Mouse (Mus musculus) lung, postnatal 0 days (tissue): ENCODE results near the gene 2310046K23Rik. TPM values are rescaled to one million over a fixed set of nuclear protein-coding genes. Genes with fewer than 3 reads are reported as not detected.
A peak's percentile ranks its signal among the peaks of the same experiment; 100 is the strongest.
"Not testable (repeated sequence)": the region's sequence is repeated elsewhere in the genome, so short reads cannot be mapped to it uniquely, and the experiment has no call there.

Experiments
- ATAC-seq: fragments of 200-750 bp; cut with Nextera tagmentation; 2 replicates; pipeline ENCODE4 v1.8.0; 2017; ENCODE audit warnings: moderate library complexity
- DNase-seq: peaks from one replicate; pipeline ENCODE4 v3.0.0-alpha.2; 2016; ENCODE audit warnings: low spot score
- H3K27ac ChIP-seq: fragments of 300-500 bp; sonication (generic); 2 replicates; pipeline ENCODE4 v1.5.1; 2014; ENCODE audit warnings: antibody characterized with exemption, mild to moderate bottlenecking, low read length, mixed read lengths
- H3K27me3 ChIP-seq: fragments of 300-500 bp; sonication (generic); replicated peaks from 2 replicates; pipeline ENCODE4 v1.6.1; 2014; ENCODE audit warnings: low read length, mixed read lengths; ENCODE audit not compliant: insufficient read depth
- H3K36me3 ChIP-seq: fragments of 300-500 bp; sonication (generic); 2 replicates; pipeline ENCODE4 v1.6.1; 2014; ENCODE audit warnings: low read length, mixed read lengths; ENCODE audit not compliant: insufficient read depth
- H3K4me1 ChIP-seq: fragments of 300-500 bp; sonication (generic); 2 replicates; pipeline ENCODE4 v1.6.1; 2014; ENCODE audit warnings: antibody characterized with exemption, low read depth, low read length, mixed read lengths; ENCODE audit not compliant: insufficient read depth
- H3K4me2 ChIP-seq: fragments of 300-500 bp; sonication (generic); replicated peaks from 2 replicates; pipeline ENCODE4 v1.6.1; 2014; ENCODE audit warnings: low read depth, mild to moderate bottlenecking, low read length, moderate library complexity, mixed read lengths
- H3K4me3 ChIP-seq: fragments of 300-500 bp; sonication (generic); 2 replicates; pipeline ENCODE4 v1.5.1; 2014; ENCODE audit warnings: low read depth, low read length
- H3K9ac ChIP-seq: fragments of 300-500 bp; sonication (generic); replicated peaks from 2 replicates; pipeline ENCODE4 v1.6.1; 2014; ENCODE audit warnings: low read depth, mild to moderate bottlenecking
- H3K9me3 ChIP-seq: fragments of 300-500 bp; sonication (generic); 2 replicates; pipeline ENCODE4 v1.6.1; 2016; ENCODE audit warnings: low read length, mixed read lengths
- CTCF ChIP-seq: IDR thresholded peaks from 2 replicates; pipeline ENCODE4 v1.5.1; 2016; ENCODE audit warnings: antibody characterized with exemption, mild to moderate bottlenecking
- EP300 ChIP-seq: IDR thresholded peaks from 2 replicates; pipeline ENCODE4 v1.6.1; 2016; ENCODE audit warnings: antibody characterized with exemption, mild to moderate bottlenecking, control low read depth
- WGBS: fragments of 180-500 bp; shearing (Covaris S2); extraction: QIAGEN DNeasy Blood & Tissue Kit; methylation state at CpG from one replicate; pipeline ENCODE4 v1.1.7; 2014; 5-methylcytosine and 5-hydroxymethylcytosine counted together
- polyA plus RNA-seq: library from polyadenylated mRNA; unstranded; fragments of >200 nt; fragmentation: Nextera tagmentation; extraction: Ambion mirVana; gene quantifications from 2 replicates; pipeline ENCODE4 v1.2.1, GENCODE M21; 2015

The 2310046K23Rik gene
- polyA plus RNA-seq, 1 experiment from 2014 or later, result not detected

- TF ChIP-seq EP300 (peak; percentile 86), CTCF (no peak)
- H3K4me3 ChIP-seq, result no peak overlapping the region
- H3K9me3 ChIP-seq, result no peaks in the 10 kb centered on the region
- 52% methylated on average over 2 of the region's 2 CpGs for WGBS
- H3K36me3 ChIP-seq, result no peaks in the 10 kb centered on the region
- H3K27me3 ChIP-seq, result no peaks in the 10 kb centered on the region
- peak; percentile 73 for ATAC-seq
- H3K4me1 ChIP-seq, result no peaks in the 10 kb centered on the region
- DNase-seq, result peak; percentile 57
- H3K27ac ChIP-seq, result no peak overlapping the region
- no peak overlapping the region for H3K4me2 ChIP-seq
- H3K9ac ChIP-seq, result no peak overlapping the region
Observed at GRCm38 (mm10) chr3:92568752-92569151, 34.4 kb upstream of the 2310046K23Rik start.

DNA sequence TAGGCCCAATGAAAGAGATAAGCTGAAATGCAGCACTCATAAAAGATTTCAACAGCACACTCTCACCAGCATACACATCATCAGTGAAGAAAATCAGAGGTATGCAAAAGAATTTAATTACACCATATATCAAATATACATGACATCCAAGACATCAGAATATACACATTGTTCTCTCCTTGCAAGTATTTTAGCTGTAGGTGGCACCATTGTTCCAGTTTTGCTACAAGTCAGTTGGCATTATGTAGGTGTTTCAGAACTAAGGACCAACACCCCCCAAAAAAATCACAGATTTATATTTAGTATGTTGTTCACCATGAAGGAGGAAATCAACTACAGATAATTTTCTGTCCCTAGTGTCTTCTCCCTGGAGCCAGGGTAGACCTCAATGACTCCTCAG is 31.1 kb upstream of the 2310046K23Rik start:
- Histone ChIP-seq H3K4me3 (no peak overlapping the region), H3K27me3 (no peaks in the 10 kb centered on the region), H3K36me3 (no peaks in the 10 kb centered on the region), H3K9ac (no peak overlapping the region), H3K27ac (no peak overlapping the region), H3K9me3 (no peaks in the 10 kb centered on the region), H3K4me1 (no peaks in the 10 kb centered on the region), H3K4me2 (no peak overlapping the region)
- ATAC-seq (no peak), DNase-seq (peak; percentile 20)
- peak; percentile 56 for TF ChIP-seq CTCF
- TF ChIP-seq EP300, result no peak

DNA sequence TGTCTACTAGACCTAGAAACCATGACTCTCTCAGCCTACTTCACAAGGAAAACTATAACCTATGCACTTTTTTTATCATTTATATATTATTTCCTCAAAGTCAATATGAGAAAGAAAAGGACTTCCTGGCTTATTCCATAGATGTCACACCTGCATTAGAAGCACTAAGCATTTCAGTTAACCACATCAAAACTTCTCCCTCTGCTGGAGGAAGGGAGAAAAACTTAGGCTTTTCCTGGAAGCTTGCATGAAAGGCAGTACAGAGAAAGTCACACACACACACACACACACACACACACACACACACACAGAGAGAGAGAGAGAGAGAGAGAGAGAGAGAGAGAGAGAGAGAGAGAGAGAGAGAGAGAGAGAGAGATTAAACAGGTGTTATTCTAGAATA is 22.0 kb downstream of the 2310046K23Rik start:
- Histone ChIP-seq H3K27me3 (no peaks in the 10 kb centered on the region), H3K4me1 (no peaks in the 10 kb centered on the region), H3K9ac (no peak overlapping the region), H3K9me3 (no peaks in the 10 kb centered on the region), H3K36me3 (no peaks in the 10 kb centered on the region), H3K4me2 (no peak overlapping the region), H3K27ac (no peak overlapping the region), H3K4me3 (no peak overlapping the region)
- ATAC-seq (no peak), DNase-seq (peak; percentile 22)
- peak; percentile 44 for TF ChIP-seq CTCF
- TF ChIP-seq EP300, result no peak

- ATAC-seq, result peak; percentile 52; the same call in 1 of the 2 replicates
Observed at GRCm38 (mm10) chr3:92510786-92511185, 23.5 kb downstream of the 2310046K23Rik start.

DNA sequence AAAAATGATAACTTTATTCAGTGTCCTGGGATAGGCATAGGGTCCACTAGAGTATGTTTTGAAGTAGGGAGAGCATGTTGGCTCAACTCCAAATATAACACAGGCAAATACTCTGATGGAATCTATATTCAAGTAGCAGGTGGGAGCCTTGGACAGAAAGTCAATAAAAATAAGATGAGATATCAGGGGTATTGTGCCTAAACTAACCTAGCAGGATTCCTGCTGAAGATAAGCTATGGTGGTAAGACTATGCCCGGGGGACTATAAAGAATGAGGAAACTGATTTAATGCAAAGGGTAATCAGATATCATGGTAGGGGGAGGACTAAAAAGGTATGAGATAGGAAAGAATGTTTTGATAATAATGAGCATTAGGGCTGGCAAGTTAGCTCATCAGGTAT is 26.1 kb downstream of the 2310046K23Rik start:
- Histone ChIP-seq H3K4me1 (no peaks in the 10 kb centered on the region), H3K27ac (no peak overlapping the region), H3K36me3 (no peaks in the 10 kb centered on the region), H3K9me3 (no peaks in the 10 kb centered on the region), H3K9ac (no peak overlapping the region), H3K27me3 (no peaks in the 10 kb centered on the region), H3K4me3 (no peak overlapping the region), H3K4me2 (no peak overlapping the region)
- WGBS, result 64% methylated on average over 1 of the region's 1 CpGs
- TF ChIP-seq EP300 (no peak), CTCF (no peak)
- no peak for ATAC-seq
- no peak for DNase-seq

More at GRCm38 (mm10) chr3:92510786-92511185, 23.5 kb downstream of the 2310046K23Rik start:
- H3K36me3 ChIP-seq, result no peaks in the 10 kb centered on the region
- no peaks in the 10 kb centered on the region for H3K4me1 ChIP-seq
- no peak overlapping the region for H3K4me3 ChIP-seq
- H3K9ac ChIP-seq, result no peak overlapping the region
- H3K27ac ChIP-seq, result no peak overlapping the region
- no peak overlapping the region for H3K4me2 ChIP-seq
- no peaks in the 10 kb centered on the region for H3K27me3 ChIP-seq
- no peaks in the 10 kb centered on the region for H3K9me3 ChIP-seq
- peak; percentile 63 for DNase-seq
- TF ChIP-seq EP300 (no peak), CTCF (peak; percentile 75)

DNA sequence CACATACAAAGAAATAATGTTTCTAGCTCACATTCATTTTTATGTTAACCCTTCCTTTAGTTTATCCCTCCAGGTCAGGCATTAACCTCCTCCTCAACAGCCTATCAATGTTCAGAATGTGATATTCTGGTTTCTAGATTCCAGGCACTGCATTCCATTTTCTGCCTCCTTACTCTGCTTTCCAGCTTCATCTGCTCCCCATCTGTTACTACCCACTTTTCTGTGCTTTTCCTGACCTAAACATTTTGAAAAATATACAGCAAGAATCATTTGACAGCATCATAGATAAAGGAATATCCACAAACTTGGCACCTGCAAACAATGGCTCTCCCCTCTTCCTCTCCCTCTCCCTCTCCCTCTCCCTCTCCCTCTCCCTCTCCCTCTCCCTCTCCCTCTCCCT is 30.8 kb downstream of the 2310046K23Rik start:
- no peak for DNase-seq
- TF ChIP-seq EP300 (no peak), CTCF (no peak)
- Histone ChIP-seq H3K4me2 (no peak overlapping the region), H3K27ac (no peak overlapping the region), H3K36me3 (no peaks in the 10 kb centered on the region), H3K9me3 (no peaks in the 10 kb centered on the region), H3K27me3 (no peaks in the 10 kb centered on the region), H3K4me1 (no peaks in the 10 kb centered on the region), H3K9ac (no peak overlapping the region), H3K4me3 (no peak overlapping the region)
- ATAC-seq, result no peak

GRCm38 (mm10) chr3:92500393-92500792 is 33.9 kb downstream of the 2310046K23Rik start, which contains the start of gene Sprr4:
TSS of gene Sprr4 (minus strand) at chr3:92500493.
- no peak within 1 kb of the TSS for H3K9ac ChIP-seq
- no peaks in the 10 kb centered on the region for H3K36me3 ChIP-seq
- H3K27ac ChIP-seq, result no peak within 1 kb of the TSS
- no peaks in the 10 kb centered on the region for H3K27me3 ChIP-seq
- no peaks in the 10 kb centered on the region for H3K4me1 ChIP-seq
- H3K4me2 ChIP-seq, result no peak within 1 kb of the TSS
- DNase-seq (no peak), ATAC-seq (no peak)
- no peak within 1 kb of the TSS for H3K4me3 ChIP-seq
- H3K9me3 ChIP-seq, result no peaks in the 10 kb centered on the region
- 91% methylated on average over 1 of the region's 1 CpGs for WGBS
- TF ChIP-seq EP300 (no peak), CTCF (no peak)

GRCm38 (mm10) chr3:92490262-92490661 is 44.0 kb downstream of the 2310046K23Rik start:
- not testable (repeated sequence) for H3K4me2 ChIP-seq, ATAC-seq, H3K4me1 ChIP-seq, H3K27ac ChIP-seq, H3K9ac ChIP-seq, H3K27me3 ChIP-seq, H3K36me3 ChIP-seq, DNase-seq, H3K9me3 ChIP-seq, H3K4me3 ChIP-seq
